Mouse (Mus musculus): ENCODE data around the gene Crygs. TPM values are rescaled to one million over a fixed set of nuclear protein-coding genes. Genes with fewer than 3 reads are reported as not detected.
A peak's percentile ranks its signal among the peaks of the same experiment; 100 is the strongest.

Gene Crygs
- total RNA-seq (2021): not detected

DNA sequence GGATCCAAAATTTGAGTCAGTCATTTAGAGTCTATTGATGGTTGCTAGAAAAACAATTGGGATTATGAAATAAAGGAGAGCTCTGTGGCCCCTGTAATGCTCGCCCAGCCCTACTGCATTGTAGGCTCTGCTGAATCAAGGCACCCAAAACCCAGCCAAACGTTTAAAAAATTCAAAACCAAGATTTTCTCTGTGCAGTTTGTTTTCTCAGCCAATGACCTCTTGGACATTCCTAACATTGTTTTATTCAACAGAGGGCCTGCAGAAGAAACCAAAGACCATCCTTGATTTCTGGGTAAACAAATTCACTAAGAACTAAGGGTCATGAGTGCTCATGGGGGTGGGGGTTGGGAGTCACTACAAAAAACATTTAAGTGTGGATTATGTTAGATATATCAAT lies at the start of gene Crygs:
Gene Crygs (minus strand): TSS at position 101 of the 400 bp plus-strand sequence.
- no peak for DNase-seq (ENCODE audit: extremely low spot score in 1 of 2, low spot score in 1 of 2)

- peak; percentile 95 to 96 for DNase-seq (ENCODE audit: extremely low spot score in 1 of 2, low spot score in 1 of 2)
Observed at GRCm38 (mm10) chr16:22857431-22858113, 46.2 kb upstream of the Crygs start, which contains the start of the genes Tbccd1 and Dnajb11. Gene Tbccd1, minus strand, starts transcription at chr16:22857669. Gene Dnajb11, plus strand, starts transcription at chr16:22857845.

GRCm38 (mm10) chr16:22856773-22857172 lies 45.4 kb upstream of the Crygs start:
- no peak for DNase-seq (ENCODE audit: extremely low spot score in 1 of 2, low spot score in 1 of 2)

GRCm38 (mm10) chr16:22852709-22853108 lies 41.3 kb upstream of the Crygs start:
- DNase-seq (ENCODE audit: extremely low spot score in 1 of 2, low spot score in 1 of 2): no peak

- no peak for DNase-seq (ENCODE audit: extremely low spot score in 1 of 2, low spot score in 1 of 2)
Observed at GRCm38 (mm10) chr16:22848331-22848730, 37.0 kb upstream of the Crygs start.

DNA sequence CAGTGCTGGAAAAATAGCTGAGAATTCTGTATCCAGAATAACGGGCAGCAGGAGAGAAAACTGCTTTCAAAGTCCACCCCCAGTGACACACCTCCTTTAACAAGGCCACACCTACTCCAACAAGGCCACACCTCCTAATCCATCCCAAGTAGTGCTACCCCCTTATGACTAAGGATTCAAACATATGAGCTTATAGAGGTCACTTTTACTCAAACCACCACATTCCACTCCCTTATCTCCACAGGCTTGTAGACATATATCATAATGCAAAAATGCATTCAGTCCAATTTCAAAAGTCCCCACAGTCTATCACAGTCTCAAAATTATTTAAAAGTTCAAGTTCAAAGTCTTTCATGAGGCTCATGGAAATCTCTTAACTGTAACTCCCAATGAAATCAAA lies 36.3 kb upstream of the Crygs start:
- no peak for DNase-seq (ENCODE audit: extremely low spot score in 1 of 2, low spot score in 1 of 2)

DNA sequence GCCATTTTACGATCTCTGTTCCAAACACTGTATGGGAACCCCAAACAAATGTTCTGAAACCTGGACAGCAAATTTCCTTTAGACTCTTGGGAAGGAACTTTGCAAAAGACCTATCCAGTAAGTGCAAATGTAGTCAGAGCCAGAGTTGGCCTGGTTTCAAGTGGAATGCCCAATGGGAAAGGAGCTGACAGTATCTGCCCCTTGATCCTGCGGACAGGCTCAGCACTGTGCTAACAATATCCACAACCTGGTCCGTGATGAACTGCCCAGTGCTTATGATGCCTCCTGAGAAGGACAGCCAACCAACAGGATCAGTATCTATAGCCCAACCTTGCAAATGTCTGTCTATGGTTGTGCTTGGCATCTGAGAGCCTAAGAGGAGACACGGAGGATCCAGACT lies 34.1 kb upstream of the Crygs start:
- DNase-seq (ENCODE audit: extremely low spot score in 1 of 2, low spot score in 1 of 2): no peak

DNA sequence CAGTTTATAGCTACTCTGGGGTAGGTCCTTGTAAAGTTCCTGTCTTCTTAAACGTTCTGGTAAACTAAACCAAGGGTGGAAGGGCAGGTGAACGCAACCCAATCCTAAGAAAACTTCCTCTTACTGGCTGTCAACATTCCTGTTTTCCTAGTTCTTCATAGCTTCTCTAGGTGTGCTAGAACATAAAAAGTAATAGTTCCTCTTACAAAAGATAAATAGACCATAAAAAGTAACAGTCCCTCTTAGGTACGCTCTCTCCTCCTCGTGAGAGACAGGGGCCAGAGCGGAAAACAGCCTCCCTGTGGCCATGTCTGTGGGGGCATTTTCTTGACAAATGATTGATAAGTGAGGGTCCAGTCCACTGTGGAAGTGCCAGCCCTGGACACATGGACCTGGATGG lies 33.5 kb upstream of the Crygs start:
- DNase-seq (ENCODE audit: extremely low spot score in 1 of 2, low spot score in 1 of 2): no peak

DNA sequence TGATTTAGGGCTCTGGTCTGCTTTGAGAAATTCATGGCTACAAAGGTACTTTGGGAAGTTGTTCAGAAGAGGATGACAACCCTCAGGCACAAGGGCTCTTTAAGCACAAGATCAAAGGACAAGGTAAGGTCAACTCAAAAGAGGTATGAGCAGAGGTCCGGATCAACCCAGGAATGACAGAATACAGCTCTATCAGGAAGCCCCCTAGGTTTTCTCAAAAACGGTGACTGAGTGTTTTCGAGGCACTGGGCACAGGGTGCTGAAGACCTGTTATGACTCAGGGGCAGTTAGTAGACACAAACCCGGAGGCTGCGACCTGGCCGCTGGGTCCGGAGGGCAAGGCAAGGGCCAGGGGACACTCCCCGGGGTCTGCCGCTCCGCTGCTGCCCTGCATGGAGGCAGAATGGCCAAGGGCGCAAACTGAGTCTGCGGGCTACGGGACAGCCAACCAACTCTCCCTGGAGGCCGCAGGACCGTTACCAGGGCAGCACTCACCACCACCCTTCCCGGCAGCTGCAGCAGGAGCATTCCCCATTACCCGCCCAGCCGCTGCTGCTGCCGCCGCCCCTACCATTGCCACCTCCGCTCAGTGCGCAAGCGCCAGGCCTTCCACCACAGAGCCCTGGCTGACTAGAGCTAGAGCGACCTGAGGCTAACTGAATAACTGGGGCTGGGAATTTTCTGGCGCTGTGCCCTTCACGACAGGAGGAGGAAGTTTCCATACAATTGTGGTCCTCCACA lies 32.9 kb upstream of the Crygs start:
- DNase-seq (ENCODE audit: extremely low spot score in 1 of 2, low spot score in 1 of 2): peak; percentile 50 to 70

DNA sequence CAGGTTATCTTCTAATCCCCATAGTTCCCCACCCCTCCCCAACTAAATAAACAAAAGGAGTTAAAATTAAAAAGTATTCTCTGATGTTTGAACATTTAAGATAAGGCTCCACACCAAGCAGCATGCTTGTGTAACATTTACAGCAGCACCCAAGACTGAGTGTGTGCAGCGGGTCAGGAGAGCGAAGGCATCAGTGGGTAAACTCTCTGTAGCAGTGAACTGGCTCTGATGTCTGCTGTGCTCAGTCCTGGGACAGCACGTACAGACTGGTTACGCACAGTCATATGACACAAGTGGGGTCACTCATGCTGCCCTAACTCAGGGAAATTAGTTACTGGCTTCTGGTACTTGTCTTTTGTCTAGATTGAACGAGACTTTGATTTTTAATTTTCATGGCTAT lies 31.5 kb upstream of the Crygs start:
- DNase-seq (ENCODE audit: extremely low spot score in 1 of 2, low spot score in 1 of 2): no peak

DNA sequence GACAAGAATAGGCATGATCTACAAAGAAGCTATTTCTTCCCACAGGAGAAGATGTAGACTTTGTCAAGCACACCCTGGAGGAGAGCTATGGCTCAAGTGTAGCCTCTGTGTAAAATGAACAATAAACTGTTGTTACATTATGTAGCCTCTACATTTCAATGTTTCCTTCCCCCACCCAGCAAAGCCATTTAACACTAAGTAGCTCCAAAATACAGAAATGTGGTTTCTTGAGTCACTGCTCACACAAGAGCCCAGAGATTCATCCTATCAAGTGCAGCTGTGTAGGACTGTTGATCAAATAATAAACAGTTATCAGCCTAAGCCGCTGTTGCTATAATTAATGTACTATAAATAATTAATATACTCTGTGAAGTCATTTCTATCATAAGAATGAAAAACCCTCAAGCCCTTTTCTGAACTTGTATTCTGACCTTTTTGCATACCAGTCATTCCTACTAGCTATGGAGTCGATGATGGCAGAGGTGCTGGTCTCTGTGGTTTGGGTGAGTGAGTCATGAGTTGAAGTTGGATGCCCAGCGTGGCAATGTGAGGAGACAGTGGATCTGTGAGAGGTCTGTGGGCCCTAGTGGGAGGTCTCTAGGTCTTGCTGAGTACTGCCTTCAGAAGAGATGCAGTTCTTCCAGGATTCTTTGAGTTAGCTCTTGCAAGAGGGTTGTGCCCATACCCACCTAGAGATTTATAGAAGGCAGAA lies 27.9 kb upstream of the Crygs start:
- no peak for DNase-seq (ENCODE audit: extremely low spot score in 1 of 2, low spot score in 1 of 2)

GRCm38 (mm10) chr16:22832932-22833525 lies 21.7 kb upstream of the Crygs start:
- DNase-seq (ENCODE audit: extremely low spot score in 1 of 2, low spot score in 1 of 2): no peak

DNA sequence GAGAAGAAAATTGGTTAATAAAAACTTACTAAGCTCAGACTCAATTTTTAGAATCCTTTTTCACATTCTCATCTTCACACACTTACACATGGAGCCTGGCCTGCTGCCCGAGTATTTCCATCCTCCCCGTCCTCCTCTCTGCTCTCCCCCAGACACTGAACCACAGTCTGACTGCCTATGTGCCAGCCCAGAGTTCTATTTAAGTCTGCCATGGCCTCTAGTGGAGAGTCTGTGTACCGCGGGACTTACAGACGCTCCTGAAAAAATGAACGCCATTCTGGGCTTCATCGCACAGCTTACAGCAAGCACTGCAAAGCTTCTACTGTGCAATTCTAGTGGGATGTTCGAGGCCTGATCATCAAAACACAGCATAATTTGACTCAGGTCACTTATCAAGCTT lies 9.4 kb upstream of the Crygs start:
- DNase-seq (ENCODE audit: extremely low spot score in 1 of 2, low spot score in 1 of 2): no peak

DNA sequence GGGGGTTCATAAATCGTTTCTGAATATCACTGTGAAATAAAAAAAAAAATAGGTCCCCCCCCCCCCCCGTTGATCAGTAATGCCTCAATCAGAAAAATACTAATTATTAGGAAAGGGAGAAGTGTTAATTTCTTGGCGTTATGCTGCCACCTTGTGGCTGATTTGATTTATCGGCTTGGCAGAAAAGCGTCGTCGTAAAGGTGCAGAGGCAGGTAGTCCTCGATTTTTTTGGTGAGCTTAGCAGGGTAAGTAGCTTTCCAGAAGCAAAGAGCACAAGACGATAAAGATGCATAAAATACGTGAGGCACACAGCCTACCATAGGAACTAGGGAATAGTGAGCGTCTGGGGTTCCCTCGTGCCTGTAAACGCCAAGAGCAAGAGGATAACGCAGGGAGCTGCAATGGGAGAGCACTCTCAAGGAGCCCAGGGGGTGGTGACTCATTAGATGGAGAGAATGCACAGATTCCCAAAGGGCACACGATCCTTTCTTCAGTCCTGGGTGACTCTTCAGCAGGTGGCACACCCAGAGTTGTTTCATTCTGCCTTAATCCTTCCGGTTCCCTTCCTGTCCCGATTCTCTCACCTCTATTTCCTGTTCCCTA lies 3.8 kb downstream of the Crygs start:
- peak in 1 of 2 experiments; percentile 79 for DNase-seq (ENCODE audit: extremely low spot score in 1 of 2, low spot score in 1 of 2)

- DNase-seq (ENCODE audit: extremely low spot score in 1 of 2, low spot score in 1 of 2): no peak
Observed at GRCm38 (mm10) chr16:22802786-22803185, 8.6 kb downstream of the Crygs start.

- no peak for DNase-seq (ENCODE audit: extremely low spot score in 1 of 2, low spot score in 1 of 2)
Observed at GRCm38 (mm10) chr16:22800849-22801109, 10.6 kb downstream of the Crygs start.

DNA sequence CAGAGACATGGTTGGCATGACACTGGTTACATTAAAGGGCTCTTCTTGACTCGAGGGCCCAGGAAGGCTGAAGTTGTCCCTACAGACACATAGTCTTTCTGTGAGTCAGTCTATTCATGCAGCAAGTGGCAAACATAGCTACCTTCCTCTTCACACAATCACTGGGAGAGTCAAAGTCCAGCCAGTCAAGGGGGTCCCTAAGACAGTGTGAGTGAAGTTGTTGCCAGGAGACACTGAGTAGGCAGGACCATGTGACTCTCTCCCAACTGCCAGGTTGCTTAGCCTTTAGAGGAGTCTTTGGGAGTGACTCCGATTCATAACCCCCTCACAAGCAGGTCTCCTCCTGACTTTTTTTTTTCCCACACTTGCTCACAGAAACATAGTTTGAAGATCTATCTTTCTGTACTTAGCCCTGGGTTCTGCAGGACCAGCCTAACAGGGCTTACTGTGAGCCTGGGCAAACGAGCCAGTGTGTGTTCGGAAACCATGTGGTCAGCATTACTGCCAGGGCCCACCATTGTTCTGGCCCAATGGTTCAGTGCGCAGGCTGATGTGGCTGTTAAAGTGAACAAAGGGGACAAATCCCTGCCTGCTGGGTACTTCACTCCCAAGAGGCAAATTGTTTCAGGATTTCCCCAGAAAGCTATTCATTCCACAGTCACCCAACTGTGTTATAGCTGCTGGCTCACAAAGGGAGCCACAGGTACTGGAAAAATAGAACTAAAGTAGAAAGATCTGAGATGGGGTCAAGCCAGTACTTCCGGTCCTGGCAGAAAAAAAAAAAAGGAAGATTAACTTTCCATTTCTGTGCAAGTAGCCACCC lies 11.1 kb downstream of the Crygs start:
- DNase-seq (ENCODE audit: extremely low spot score in 1 of 2, low spot score in 1 of 2): no peak

- DNase-seq (ENCODE audit: extremely low spot score in 1 of 2, low spot score in 1 of 2): no peak
Observed at GRCm38 (mm10) chr16:22798520-22798919, 12.9 kb downstream of the Crygs start.

DNA sequence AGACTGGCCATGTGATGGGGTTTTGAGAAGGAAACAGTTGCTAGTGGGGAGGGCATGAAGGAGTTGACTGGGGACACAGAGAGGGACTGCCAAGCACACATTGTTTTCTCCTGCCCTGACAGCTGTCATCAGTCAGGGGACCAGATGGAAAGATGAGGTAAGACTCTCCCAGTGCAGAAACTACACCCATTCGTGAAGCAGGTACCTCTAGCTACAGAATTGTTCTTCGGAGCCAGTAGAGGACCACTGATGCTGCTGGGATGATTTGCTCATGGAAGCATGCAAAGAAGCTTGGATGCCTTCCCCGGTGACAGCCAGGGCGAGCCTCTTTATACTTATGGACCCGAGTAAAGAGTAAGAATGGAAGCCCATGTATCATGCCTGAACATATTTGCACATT lies 13.9 kb downstream of the Crygs start:
- DNase-seq (ENCODE audit: extremely low spot score in 1 of 2, low spot score in 1 of 2): no peak

DNA sequence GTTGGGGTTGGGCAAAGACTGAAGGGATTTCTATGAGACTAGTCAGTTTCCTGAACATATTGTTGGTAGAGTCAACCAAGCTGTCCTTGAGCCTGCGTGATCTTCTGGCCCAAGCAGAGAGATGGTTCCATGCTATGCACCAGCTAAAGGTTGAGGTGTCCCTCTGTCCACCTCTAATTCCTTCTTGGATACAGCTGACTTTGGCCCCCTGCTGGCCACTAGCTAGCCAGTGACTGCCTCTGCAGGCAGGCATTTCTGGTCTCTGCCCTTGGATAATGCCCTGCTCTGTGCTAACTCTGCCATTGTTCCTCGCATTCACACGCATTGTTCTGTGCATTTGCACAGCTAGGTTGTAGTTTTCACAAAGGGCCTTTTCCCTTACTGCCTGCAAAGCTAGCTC lies 15.9 kb downstream of the Crygs start:
- DNase-seq (ENCODE audit: extremely low spot score in 1 of 2, low spot score in 1 of 2): no peak
